Mouse (Mus musculus): ENCODE results near the gene Vmn2r109. TPM values are rescaled to one million over a fixed set of nuclear protein-coding genes. Genes with fewer than 3 reads are reported as not detected.

The Vmn2r109 gene
- total and polyA plus RNA-seq, 3 experiments, result not detected

GRCm38 (mm10) chr17:20497858-20498257, 66.7 kb downstream of the Vmn2r109 start, which contains the start of gene Vmn1r225:
TSS of gene Vmn1r225 (plus strand) at chr17:20498158.
- Histone ChIP-seq H3K4me1 (ENCODE audit: control insufficient read depth in 1 of 2, insufficient read depth in 2 of 2) (no peaks in the 10 kb centered on the region), H3K36me3 (replicated peaks in 1 of 2; ENCODE audit: control insufficient read depth in 1 of 2, insufficient read depth in 1 of 2, low read length in 1 of 2) (no peaks in the 10 kb centered on the region), H3K9me3 (replicated peaks; ENCODE audit: low read length) (no peaks in the 10 kb centered on the region), H3K27ac (ENCODE audit: insufficient read depth, low read depth) (no peak within 1 kb of the TSS), H3K27me3 (replicated peaks) (no peaks in the 10 kb centered on the region), H3K4me2 (ENCODE audit: insufficient read depth, low read depth, poor library complexity, severe bottlenecking) (no peak within 1 kb of the TSS), H3K79me2 (replicated peaks; ENCODE audit: control insufficient read depth, extremely low read depth, insufficient read depth, poor library complexity, severe bottlenecking) (no peaks in the 10 kb centered on the region), H3K9ac (ENCODE audit: insufficient read depth, low read depth) (no peak within 1 kb of the TSS), H3K4me3 (replicated peaks in 1 of 3; ENCODE audit: low read depth in 2 of 3, low read length in 2 of 3, poor library complexity in 1 of 3) (no peak within 1 kb of the TSS)
- DNase-seq (ENCODE audit: extremely low read depth), result no peak
- in situ Hi-C loops (cut with MboI; ENCODE audit: low pct_ligation_motif_present, low pct_unique_long_range_greater_than_20kb, low sequenced_read_pairs), result no loop called here
- dilution Hi-C loops (cut with MboI; ENCODE audit: extremely low pct_ligation_motif_present, extremely low pct_unique_long_range_greater_than_20kb, low sequenced_read_pairs), result no loop called here
- TF ChIP-seq SMC3 (IDR thresholded peaks at IDR 0.05; ENCODE audit: low read depth, low read length) (no peak), MEF2A (IDR thresholded peaks at IDR 0.05; ENCODE audit: borderline replicate concordance, low read depth, low read length) (no peak), HCFC1 (IDR thresholded peaks at IDR 0.05; ENCODE audit: low read depth, low read length) (no peak), SIN3A (IDR thresholded peaks at IDR 0.05; ENCODE audit: low read length) (no peak), PAX5 (IDR thresholded peaks at IDR 0.05; ENCODE audit: low read length) (no peak)

Other genes with a start within 250 kb of the Vmn2r109 start
- not detected in 2 replicates for gene Vmn2r107, start 219.5 kb downstream of the Vmn2r109 start, total RNA-seq (2012; rRNA removed)
- not detected in 2 replicates for gene Vmn2r107, start 219.5 kb downstream of the Vmn2r109 start, total RNA-seq (2014; rRNA removed)
- gene Vmn2r107, start 219.5 kb downstream of the Vmn2r109 start, polyA plus RNA-seq (2012; ENCODE audit: insufficient read length, low read depth), result not detected in 2 replicates
- not detected in 2 replicates for gene Vmn1r224, start 150.6 kb downstream of the Vmn2r109 start, total RNA-seq (2012; rRNA removed)
- not detected in 2 replicates for gene Vmn1r224, start 150.6 kb downstream of the Vmn2r109 start, total RNA-seq (2014; rRNA removed)
- not detected in 2 replicates for gene Vmn1r224, start 150.6 kb downstream of the Vmn2r109 start, polyA plus RNA-seq (2012; ENCODE audit: insufficient read length, low read depth)
- not detected in 2 replicates for gene Vmn2r108, start 83.4 kb downstream of the Vmn2r109 start, total RNA-seq (2012; rRNA removed)
- gene Vmn2r108, start 83.4 kb downstream of the Vmn2r109 start, total RNA-seq (2014; rRNA removed), result not detected in 2 replicates
- not detected in 2 replicates for gene Vmn2r108, start 83.4 kb downstream of the Vmn2r109 start, polyA plus RNA-seq (2012; ENCODE audit: insufficient read length, low read depth)
- gene Vmn1r225, start 66.6 kb downstream of the Vmn2r109 start, total RNA-seq (2012; rRNA removed), result not detected in 2 replicates
- gene Vmn1r225, start 66.6 kb downstream of the Vmn2r109 start, total RNA-seq (2014; rRNA removed), result not detected in 2 replicates
- gene Vmn1r225, start 66.6 kb downstream of the Vmn2r109 start, polyA plus RNA-seq (2012; ENCODE audit: insufficient read length, low read depth), result not detected in 2 replicates
- not detected in 2 replicates for gene Vmn2r110, start 31.7 kb upstream of the Vmn2r109 start, total RNA-seq (2012; rRNA removed)
- not detected in 2 replicates for gene Vmn2r110, start 31.7 kb upstream of the Vmn2r109 start, total RNA-seq (2014; rRNA removed)
- gene Vmn2r110, start 31.7 kb upstream of the Vmn2r109 start, polyA plus RNA-seq (2012; ENCODE audit: insufficient read length, low read depth), result not detected in 2 replicates
- gene Fpr-rs3, start 60.1 kb upstream of the Vmn2r109 start, total RNA-seq (2012; rRNA removed), result not detected in 2 replicates
- not detected in 2 replicates for gene Fpr-rs3, start 60.1 kb upstream of the Vmn2r109 start, total RNA-seq (2014; rRNA removed)
- gene Fpr-rs3, start 60.1 kb upstream of the Vmn2r109 start, polyA plus RNA-seq (2012; ENCODE audit: insufficient read length, low read depth), result not detected in 2 replicates
- not detected in 2 replicates for gene Vmn1r226, start 118.1 kb upstream of the Vmn2r109 start, total RNA-seq (2012; rRNA removed)
- not detected in 2 replicates for gene Vmn1r226, start 118.1 kb upstream of the Vmn2r109 start, total RNA-seq (2014; rRNA removed)
- gene Vmn1r226, start 118.1 kb upstream of the Vmn2r109 start, polyA plus RNA-seq (2012; ENCODE audit: insufficient read length, low read depth), result not detected in 2 replicates
- gene Vmn1r227, start 165.1 kb upstream of the Vmn2r109 start, total RNA-seq (2012; rRNA removed), result not detected in 2 replicates
- gene Vmn1r227, start 165.1 kb upstream of the Vmn2r109 start, total RNA-seq (2014; rRNA removed), result not detected in 2 replicates
- gene Vmn1r227, start 165.1 kb upstream of the Vmn2r109 start, polyA plus RNA-seq (2012; ENCODE audit: insufficient read length, low read depth), result not detected in 2 replicates
- gene Vmn1r228, start 221.4 kb upstream of the Vmn2r109 start, total RNA-seq (2012; rRNA removed), result not detected in 2 replicates
- gene Vmn1r228, start 221.4 kb upstream of the Vmn2r109 start, total RNA-seq (2014; rRNA removed), result not detected in 2 replicates
- gene Vmn1r228, start 221.4 kb upstream of the Vmn2r109 start, polyA plus RNA-seq (2012; ENCODE audit: insufficient read length, low read depth), result not detected in 2 replicates
- gene Vmn1r229, start 246.8 kb upstream of the Vmn2r109 start, total RNA-seq (2012; rRNA removed), result not detected in 2 replicates
- not detected in 2 replicates for gene Vmn1r229, start 246.8 kb upstream of the Vmn2r109 start, total RNA-seq (2014; rRNA removed)
- gene Vmn1r229, start 246.8 kb upstream of the Vmn2r109 start, polyA plus RNA-seq (2012; ENCODE audit: insufficient read length, low read depth), result 0.03 TPM in 1 of 2 replicates, not detected in the other

All from CH12.LX (cell line).